Mouse (Mus musculus) C2C12 (cell line): ENCODE results near the gene Cxcl5.

ENCODE experiments used
- CTCF ChIP-seq: IDR thresholded peaks from one replicate; pipeline ENCODE4 v1.5.1; 2011; ENCODE audit not compliant: control insufficient read depth, insufficient read depth, insufficient read length
- MAX ChIP-seq: IDR thresholded peaks from one replicate; pipeline ENCODE4 v1.6.1; 2011; ENCODE audit warnings: mild to moderate bottlenecking, control low read depth

DNA sequence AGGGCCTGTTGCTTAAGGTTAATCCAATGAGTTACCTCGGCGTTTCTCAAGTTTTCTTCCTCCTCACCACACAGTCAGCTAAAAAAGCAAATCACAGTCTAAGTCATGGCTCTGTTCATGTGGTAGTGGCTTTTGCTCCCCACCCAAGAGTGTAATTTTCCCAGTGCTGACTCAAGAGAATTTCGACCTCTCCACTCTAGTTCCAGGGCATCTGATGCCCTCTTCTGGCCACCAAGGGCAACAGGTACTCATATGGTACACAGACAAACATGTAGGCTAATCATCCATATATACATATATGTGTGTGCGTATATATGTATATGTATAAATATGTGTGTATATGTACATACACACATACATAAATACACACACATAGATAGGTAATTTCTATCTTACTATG, 29.0 kb downstream of the Cxcl5 start:
- no peak for TF ChIP-seq CTCF
- TF ChIP-seq MAX: no peak
